Mouse (Mus musculus): ENCODE measurements around the gene Gng7. TPM values are rescaled to one million over a fixed set of nuclear protein-coding genes. Genes with fewer than 3 reads are reported as not detected.
A peak's percentile ranks its signal among the peaks of the same experiment; 100 is the strongest.

Gene Gng7
- polyA plus RNA-seq, 1 experiment from 2014 or later = 1.3 TPM

DNA sequence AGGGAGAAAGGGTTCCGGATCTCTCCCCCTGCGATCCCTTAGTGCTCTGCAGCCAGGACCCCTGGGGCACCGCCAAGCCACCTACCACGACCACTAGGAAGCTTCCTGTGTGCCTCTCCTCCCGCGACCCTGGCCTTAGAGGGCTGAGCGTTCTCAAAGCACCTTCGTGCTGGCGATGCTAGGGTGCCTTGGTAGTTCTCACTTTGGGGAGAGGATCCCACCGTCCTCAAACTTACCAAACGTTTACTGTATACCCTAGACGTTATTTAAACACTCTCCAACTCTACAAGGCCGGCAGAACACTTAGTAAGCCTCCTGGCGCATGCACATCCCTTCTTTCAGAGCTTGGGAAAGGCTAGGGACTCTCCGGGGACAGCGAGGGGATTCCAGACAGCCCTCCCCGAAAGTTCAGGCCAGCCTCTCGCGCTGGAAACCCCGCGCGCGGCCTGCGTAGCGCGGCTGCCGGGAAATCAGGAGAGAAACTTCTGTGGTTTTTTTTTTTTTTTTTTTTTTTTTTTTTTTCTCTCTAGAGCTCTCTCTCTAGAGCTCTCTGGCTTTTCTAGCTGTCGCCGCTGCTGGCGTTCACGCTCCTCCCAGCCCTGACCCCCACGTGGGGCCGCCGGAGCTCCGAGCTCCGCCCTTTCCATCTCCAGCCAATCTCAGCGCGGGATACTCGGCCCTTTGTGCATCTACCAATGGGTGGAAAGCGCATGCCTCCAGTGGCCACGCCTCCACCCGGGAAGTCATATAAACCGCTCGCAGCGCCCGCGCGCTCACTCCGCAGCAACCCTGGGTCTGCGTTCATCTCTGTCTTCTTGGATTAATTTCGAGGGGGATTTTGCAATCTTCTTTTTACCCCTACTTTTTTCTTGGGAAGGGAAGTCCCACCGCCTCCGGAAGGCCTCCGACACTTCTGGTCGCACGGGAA lies 85.2 kb downstream of the Gng7 start, which contains the start of gene Gadd45b:
TSS of gene Gadd45b (plus strand) at position 775 of the 928 bp plus-strand sequence.
- TF ChIP-seq CTCF (IDR thresholded peaks at IDR 0.05; ENCODE audit: low read depth) = no peak
- peak; percentile 30 for TF ChIP-seq EP300 (IDR thresholded peaks at IDR 0.05; ENCODE audit: low read depth)
- H3K9ac ChIP-seq (replicated peaks) = peak within 1 kb of the TSS; percentile 85
- H3K36me3 ChIP-seq (replicated peaks; ENCODE audit: insufficient read depth, low read length) = no peaks in the 10 kb centered on the region
- under 1% methylated on average over 55 of the region's 56 CpGs for WGBS (ENCODE audit: insufficient replicate concordance)
- no peaks in the 10 kb centered on the region for H3K9me3 ChIP-seq (ENCODE audit: low read length)
- peaks cover 39% of the 10 kb centered on the region for H3K27me3 ChIP-seq (ENCODE audit: insufficient read depth, low read length)
- peak within 1 kb of the TSS; percentile 88 for H3K27ac ChIP-seq (ENCODE audit: low read depth)
- H3K4me2 ChIP-seq (ENCODE audit: low read depth, low read length) = peak within 1 kb of the TSS; percentile 92
- peaks cover 49% of the 10 kb centered on the region for H3K4me1 ChIP-seq (ENCODE audit: insufficient read depth)
- peak; percentile 97 for DNase-seq
- H3K4me3 ChIP-seq (ENCODE audit: low read depth, low read length) = peak within 1 kb of the TSS; percentile 75
- peak; percentile 80 for ATAC-seq

- Histone ChIP-seq H3K27ac (ENCODE audit: low read depth) (peak overlapping the region; percentile 88), H3K4me1 (ENCODE audit: insufficient read depth) (peaks cover 42% of the 10 kb centered on the region), H3K4me2 (ENCODE audit: low read depth, low read length) (peak overlapping the region; percentile 92), H3K27me3 (ENCODE audit: insufficient read depth, low read length) (peaks cover 35% of the 10 kb centered on the region), H3K9me3 (ENCODE audit: low read length) (no peaks in the 10 kb centered on the region), H3K36me3 (replicated peaks; ENCODE audit: insufficient read depth, low read length) (no peaks in the 10 kb centered on the region), H3K4me3 (ENCODE audit: low read depth, low read length) (peak overlapping the region; percentile 75), H3K9ac (replicated peaks) (peak overlapping the region; percentile 65)
- no peak for TF ChIP-seq EP300 (IDR thresholded peaks at IDR 0.05; ENCODE audit: low read depth)
- peak; percentile 92 for TF ChIP-seq CTCF (IDR thresholded peaks at IDR 0.05; ENCODE audit: low read depth)
- under 1% methylated on average over 46 of the region's 48 CpGs for WGBS (ENCODE audit: insufficient replicate concordance)
- DNase-seq = peak; percentile 91
- peak; percentile 53 for ATAC-seq
Measured at GRCm38 (mm10) chr10:80928586-80929298, 86.0 kb downstream of the Gng7 start.

DNA sequence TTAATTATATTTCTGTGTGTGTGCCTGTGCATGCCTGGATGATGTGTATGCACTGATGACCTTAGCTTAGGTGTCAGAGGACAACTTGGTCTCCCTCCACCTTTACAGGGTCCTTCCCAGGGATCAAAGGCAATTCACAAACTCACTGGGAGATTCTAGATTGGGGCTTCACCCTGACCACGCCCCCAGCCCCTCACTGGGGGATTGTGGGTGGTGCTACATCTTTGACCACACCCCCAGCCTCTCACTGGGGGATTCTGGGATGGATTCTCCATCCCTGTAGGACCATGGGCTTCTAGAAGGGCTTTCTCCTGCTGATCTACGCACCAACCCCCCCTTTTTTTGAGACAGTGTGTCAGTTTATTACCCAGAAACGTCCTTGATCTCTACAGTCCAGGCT lies 89.3 kb downstream of the Gng7 start:
- no peak overlapping the region for H3K4me2 ChIP-seq (ENCODE audit: low read depth, low read length)
- no peak for DNase-seq
- no peak for TF ChIP-seq EP300 (IDR thresholded peaks at IDR 0.05; ENCODE audit: low read depth)
- TF ChIP-seq CTCF (IDR thresholded peaks at IDR 0.05; ENCODE audit: low read depth) = no peak
- H3K27me3 ChIP-seq (ENCODE audit: insufficient read depth, low read length) = peaks cover 5% of the 10 kb centered on the region; the same call in 1 of the 2 replicates
- H3K27ac ChIP-seq (ENCODE audit: low read depth) = no peak overlapping the region
- H3K9ac ChIP-seq (replicated peaks) = no peak overlapping the region
- no peak for ATAC-seq
- no peaks in the 10 kb centered on the region for H3K9me3 ChIP-seq (ENCODE audit: low read length)
- H3K36me3 ChIP-seq (replicated peaks; ENCODE audit: insufficient read depth, low read length) = no peaks in the 10 kb centered on the region
- WGBS (ENCODE audit: insufficient replicate concordance) = 58% methylated on average over 3 of the region's 3 CpGs
- peaks cover 21% of the 10 kb centered on the region; the same call in 1 of the 2 replicates for H3K4me1 ChIP-seq (ENCODE audit: insufficient read depth)
- H3K4me3 ChIP-seq (ENCODE audit: low read depth, low read length) = no peak overlapping the region

DNA sequence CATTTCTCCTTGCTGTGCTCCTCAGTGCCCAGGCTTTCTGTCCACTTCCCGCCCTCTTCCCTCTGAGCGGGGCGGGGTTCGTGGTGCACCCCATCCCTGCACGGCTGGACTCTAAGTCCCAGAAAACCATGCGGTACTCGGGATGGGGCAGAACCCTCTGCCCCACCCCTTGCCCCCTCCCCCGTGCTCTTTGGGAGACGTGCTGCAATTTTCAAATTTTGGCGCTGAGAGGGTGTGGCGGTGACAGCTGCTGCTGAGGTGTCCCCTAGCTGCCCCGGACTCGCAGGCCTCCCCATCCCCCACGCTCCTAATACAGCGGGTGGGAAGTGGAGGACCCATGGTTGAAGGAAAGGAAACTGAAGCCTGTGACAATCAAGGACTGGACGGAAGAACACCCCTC lies 92.8 kb downstream of the Gng7 start:
- peak; percentile 8; the same call in 1 of the 2 replicates for ATAC-seq
- WGBS (ENCODE audit: insufficient replicate concordance) = 6% methylated on average over 16 of the region's 16 CpGs

GRCm38 (mm10) chr10:80917779-80918434 lies 96.8 kb downstream of the Gng7 start, which contains the start of gene Lmnb2:
Lmnb2 (minus strand) TSS chr10:80918245.
- WGBS (ENCODE audit: insufficient replicate concordance) = under 1% methylated on average over 59 of the region's 61 CpGs
- Histone ChIP-seq H3K9me3 (ENCODE audit: low read length) (no peaks in the 10 kb centered on the region), H3K36me3 (replicated peaks; ENCODE audit: insufficient read depth, low read length) (no peaks in the 10 kb centered on the region), H3K9ac (replicated peaks) (peak within 1 kb of the TSS; percentile 76), H3K27ac (ENCODE audit: low read depth) (peak within 1 kb of the TSS; percentile 70), H3K4me1 (ENCODE audit: insufficient read depth) (peaks cover 44% of the 10 kb centered on the region), H3K4me3 (ENCODE audit: low read depth, low read length) (peak within 1 kb of the TSS; percentile 85), H3K4me2 (ENCODE audit: low read depth, low read length) (peak within 1 kb of the TSS; percentile 80), H3K27me3 (ENCODE audit: insufficient read depth, low read length) (no peaks in the 10 kb centered on the region)
- ATAC-seq (peak; percentile 49), DNase-seq (peak; percentile 77)
- no peak for TF ChIP-seq CTCF (IDR thresholded peaks at IDR 0.05; ENCODE audit: low read depth)
- TF ChIP-seq EP300 (IDR thresholded peaks at IDR 0.05; ENCODE audit: low read depth) = no peak

More for the DNA sequence above, 92.8 kb downstream of the Gng7 start:
- Histone ChIP-seq H3K9me3 (ENCODE audit: low read length) (no peaks in the 10 kb centered on the region), H3K27ac (ENCODE audit: low read depth) (0 out of 2 replicates have a peak overlapping the region, but pooled peaks have one; percentile 29), H3K4me1 (ENCODE audit: insufficient read depth) (peaks cover 15% of the 10 kb centered on the region; the same call in 1 of the 2 replicates), H3K4me3 (ENCODE audit: low read depth, low read length) (peak overlapping the region; percentile 33), H3K36me3 (replicated peaks; ENCODE audit: insufficient read depth, low read length) (no peaks in the 10 kb centered on the region), H3K4me2 (ENCODE audit: low read depth, low read length) (peak overlapping the region; percentile 69), H3K27me3 (ENCODE audit: insufficient read depth, low read length) (no peaks in the 10 kb centered on the region), H3K9ac (replicated peaks) (peak overlapping the region; percentile 54)
- peak; percentile 61 for DNase-seq
- TF ChIP-seq CTCF (IDR thresholded peaks at IDR 0.05; ENCODE audit: low read depth) (no peak), EP300 (IDR thresholded peaks at IDR 0.05; ENCODE audit: low read depth) (no peak)
